In genomic region chr17:47005741-47006405, GRCm38 (mm10) we compare ENCODE assay signal across 14 mouse cellular contexts. TPM values are rescaled to one million over a fixed set of nuclear protein-coding genes. Genes with fewer than 3 reads are reported as not detected.
A peak's percentile ranks its signal among the peaks of the same experiment; 100 is the strongest.
DNase-seq lines count a peak whose midpoint lies in the region; ATAC-seq and TF ChIP-seq lines count a peak whose summit lies in the region.
"Had no signal": no experiment of that assay in that cellular context is flagged by ENCODE, and none has a peak within 500 bp of the region (broad histone marks: within the 10 kb centered on the region; RNA-seq: fewer than 3 reads in every experiment).

No protein-coding gene starts in this region.

- peak overlapping the region; percentile 73 for H3K27ac ChIP-seq in gastrocnemius, adult 2 months
- no peak overlapping the region for H3K27ac ChIP-seq in liver, adult 2 months (replicated peaks; ENCODE audit: insufficient read depth, low read depth, low read length)
- no peak overlapping the region for H3K27ac ChIP-seq in liver, embryonic 12.5 days
- peak overlapping the region; percentile 67 for H3K27ac ChIP-seq in heart, embryonic 16.5 days (ENCODE audit: low read length)
- H3K27ac ChIP-seq: limb, embryonic 13.5 days had no signal

- H3K9me3 ChIP-seq in liver, embryonic 12.5 days (replicated peaks), result no peaks in the 10 kb centered on the region
- H3K9me3 ChIP-seq in heart, embryonic 16.5 days (replicated peaks; ENCODE audit: control insufficient read depth, low read length), result no peaks in the 10 kb centered on the region
- H3K9me3 ChIP-seq: limb, embryonic 13.5 days had no signal

- TF ChIP-seq POLR2A in liver, adult 2 months (IDR thresholded peaks at IDR 0.05; ENCODE audit: extremely low read depth, insufficient read depth, low read length), result no peak

- TF ChIP-seq CTCF in gastrocnemius, adult 2 months (IDR thresholded peaks at IDR 0.05), result no peak
- no peak for TF ChIP-seq CTCF in liver, adult 2 months (IDR thresholded peaks at IDR 0.05; ENCODE audit: low read depth, low read length)

- no peak overlapping the region for H3K9ac ChIP-seq in liver, adult 2 months (ENCODE audit: low read depth, low read length)
- no peak overlapping the region for H3K9ac ChIP-seq in liver, embryonic 12.5 days
- 0 out of 2 replicates have a peak overlapping the region, but pooled peaks have one; percentile 15 for H3K9ac ChIP-seq in heart, embryonic 16.5 days (ENCODE audit: low read length)
- H3K9ac ChIP-seq: limb, embryonic 13.5 days had no signal

- H3K4me2 ChIP-seq in liver, embryonic 12.5 days, result no peak overlapping the region
- peak overlapping the region; percentile 42 for H3K4me2 ChIP-seq in heart, embryonic 16.5 days (ENCODE audit: low read depth, low read length)
- H3K4me2 ChIP-seq: limb, embryonic 13.5 days had no signal

- WGBS in liver, adult 2 months, result 14% methylated on average over 7 of the region's 7 CpGs
- WGBS in liver, embryonic 12.5 days (ENCODE audit: insufficient replicate concordance), result 48% methylated on average over 7 of the region's 7 CpGs
- whole genome bisulfite sequencing in heart, embryonic 16.5 days, result 22% methylated on average over 7 of the region's 7 CpGs

- no peak for ATAC-seq in liver, embryonic 12.5 days
- ATAC-seq in heart, embryonic 16.5 days (replicated peaks; ENCODE audit: extremely low read depth, insufficient read depth, low FRiP score), result no peak
- ATAC-seq: inflammation-experienced regulatory T-cells, adult 6 months had no signal

- H3K4me3 ChIP-seq in gastrocnemius, adult 2 months, result peak overlapping the region; percentile 24
- H3K4me3 ChIP-seq in liver, adult 2 months (ENCODE audit: insufficient read depth, low read depth, low read length), result no peak overlapping the region
- no peak overlapping the region for H3K4me3 ChIP-seq in liver, embryonic 12.5 days
- H3K4me3 ChIP-seq in heart, embryonic 16.5 days (ENCODE audit: low read length), result peak overlapping the region; percentile 3; the same call in 1 of the 2 replicates
- H3K4me3 ChIP-seq: limb, embryonic 13.5 days had no signal

- H3K36me3 ChIP-seq in liver, adult 2 months (ENCODE audit: control insufficient read depth, insufficient read depth, low read length), result peaks cover 5% of the 10 kb centered on the region; the same call in 1 of the 2 replicates
- peaks cover 43% of the 10 kb centered on the region for H3K36me3 ChIP-seq in liver, embryonic 12.5 days
- 0 out of 2 replicates have a peak, but pooled peaks cover 5% of the 10 kb centered on the region for H3K36me3 ChIP-seq in heart, embryonic 16.5 days (ENCODE audit: control insufficient read depth, insufficient read depth)

- no peak for DNase-seq in gastrocnemius, adult 2 months
- no peak for DNase-seq in gastrocnemius, postnatal 10 days
- DNase-seq in liver, adult 2 months (ENCODE audit: extremely low read depth, low read depth, low spot score), result peak; percentile 42
- peak; percentile 79 for DNase-seq in 416B (ENCODE audit: low read depth)
- DNase-seq in ovary, postnatal 36 days (ENCODE audit: low spot score), result no peak
- no peak for DNase-seq in cerebellum, postnatal 4 days (ENCODE audit: low spot score in 2 of 2)
- DNase-seq: B cell, adult 2 months; cerebellum, postnatal 36 days; layer of hippocampus, adult 9-11 months; right cerebral cortex, postnatal 25 days had no signal

- peaks cover 34% of the 10 kb centered on the region for H3K4me1 ChIP-seq in liver, adult 2 months (ENCODE audit: control insufficient read depth, insufficient read depth, low read length)
- H3K4me1 ChIP-seq in liver, embryonic 12.5 days, result peaks cover 50% of the 10 kb centered on the region
- H3K4me1 ChIP-seq in heart, embryonic 16.5 days (ENCODE audit: control insufficient read depth, insufficient read depth, low read length), result peaks cover 38% of the 10 kb centered on the region

- no peaks in the 10 kb centered on the region for H3K27me3 ChIP-seq in liver, adult 2 months (ENCODE audit: control insufficient read depth, insufficient read depth, low read length)
- H3K27me3 ChIP-seq in liver, embryonic 12.5 days (replicated peaks), result no peaks in the 10 kb centered on the region
- no peaks in the 10 kb centered on the region for H3K27me3 ChIP-seq in heart, embryonic 16.5 days (ENCODE audit: control insufficient read depth, insufficient read depth, low read length)
- H3K27me3 ChIP-seq: limb, embryonic 13.5 days had no signal

- intact Hi-C loops in gastrocnemius, adult 2 months (cut with DNase I), result no loop called here

- peaks cover 40% of the 10 kb centered on the region; the same call in 1 of the 2 replicates for H3K79me2 ChIP-seq in liver, adult 2 months (ENCODE audit: control insufficient read depth, insufficient read depth, low read length)

RNA-seq across cellular contexts. Expression of gene Ubr2, which starts 4.5 kb away (rescaled TPM):
- total RNA-seq in gastrocnemius, adult 2 months (2021), result 10 to 100 TPM; 65.4 to 73.5 TPM
- total RNA-seq in gastrocnemius, postnatal 10 days (2021), result 10 to 100 TPM; 31.3 to 36.7 TPM
- 36.0 and 37.4 TPM in 2 replicates for total RNA-seq in liver, adult 2 months (2014; rRNA removed)
- 20.8 and 29.9 TPM in 2 replicates for polyA plus RNA-seq in liver, adult 2 months (2012; rRNA removed)
- polyA plus RNA-seq in liver, embryonic 12.5 days (2016; fragmentation: Nextera tagmentation; extraction: Ambion mirVana), result 15.6 and 16.1 TPM in 2 replicates
- polyA plus RNA-seq in heart, embryonic 16.5 days (2015; fragmentation: Nextera tagmentation; extraction: Ambion mirVana), result 17.1 and 17.9 TPM in 2 replicates

Comparison
In these comparisons a context has a peak if more than half of its experiments do, and no peak if none do; other contexts are left out.
1. DNase-seq: peak in liver, adult 2 months (single experiment) and 416B (single experiment); none in gastrocnemius, adult 2 months (single experiment), gastrocnemius, postnatal 10 days (single experiment), ovary, postnatal 36 days (single experiment) and cerebellum, postnatal 4 days (0 of 2).
2. H3K27ac ChIP-seq: peak in gastrocnemius, adult 2 months (single experiment) and heart, embryonic 16.5 days (single experiment); none in liver, adult 2 months (single experiment) and liver, embryonic 12.5 days (single experiment).
3. H3K4me3 ChIP-seq: peak in gastrocnemius, adult 2 months (single experiment) and heart, embryonic 16.5 days (single experiment); none in liver, adult 2 months (single experiment) and liver, embryonic 12.5 days (single experiment).